Mouse (Mus musculus) heart, adult 2 months (tissue): ENCODE measurements around the gene Mertk. TPM values are rescaled to one million over a fixed set of nuclear protein-coding genes. Genes with fewer than 3 reads are reported as not detected.

ENCODE experiments used
- DNase-seq, 2 experiments: peaks; one replicate each; pipeline ENCODE4 v3.0.0; 2021
- H3K27ac ChIP-seq: fragments of 200-600 bp; 2 replicates; pipeline ENCODE4 v1.8.1; 2022
- H3K27me3 ChIP-seq: fragments of 200-500 bp; 2 replicates; pipeline ENCODE4 v1.6.1; 2012; ENCODE audit warnings: mild to moderate bottlenecking, low read length, inconsistent platforms, mixed read lengths; ENCODE audit not compliant: control insufficient read depth, insufficient read depth
- H3K36me3 ChIP-seq: fragments of 200-500 bp; 2 replicates; pipeline ENCODE4 v1.6.1; 2012; ENCODE audit warnings: low read length, inconsistent platforms; ENCODE audit not compliant: control insufficient read depth, insufficient read depth
- H3K4me1 ChIP-seq: fragments of 200-500 bp; 2 replicates; pipeline ENCODE4 v1.6.1; 2011; ENCODE audit warnings: low read length; ENCODE audit not compliant: control insufficient read depth, insufficient read depth
- H3K4me3 ChIP-seq: fragments of 200-600 bp; 2 replicates; pipeline ENCODE4 v1.8.1; 2022
- H3K79me2 ChIP-seq: fragments of 200-500 bp; replicated peaks from 2 replicates; pipeline ENCODE4 v1.6.1; 2012; ENCODE audit warnings: mild to moderate bottlenecking, inconsistent platforms, low read length, moderate library complexity, mixed read lengths; ENCODE audit not compliant: control insufficient read depth, insufficient read depth
- H3K9ac ChIP-seq: fragments of 200-500 bp; 2 replicates; pipeline ENCODE4 v1.6.1; 2012; ENCODE audit warnings: low read depth, mild to moderate bottlenecking, control low read depth, inconsistent platforms, low read length, mixed read lengths
- CTCF ChIP-seq: fragments of 200-600 bp; IDR thresholded peaks from 2 replicates; pipeline ENCODE4 v1.8.1; 2022; ENCODE audit warnings: antibody characterized with exemption, mild to moderate bottlenecking, moderate library complexity
- EP300 ChIP-seq: fragments of 200-500 bp; IDR thresholded peaks from 2 replicates; pipeline ENCODE4 v1.6.1; 2011; ENCODE audit warnings: low read depth, low read length, control low read depth; ENCODE audit not compliant: insufficient read depth
- POLR2A ChIP-seq: fragments of 200-500 bp; IDR thresholded peaks from 2 replicates; pipeline ENCODE4 v1.6.1; 2011; ENCODE audit warnings: mild to moderate bottlenecking, low read depth, low read length, control low read depth; ENCODE audit not compliant: insufficient read depth
- WGBS: fragments of 180-500 bp; shearing (Covaris S2); methylation state at CpG from one replicate; pipeline ENCODE4 v1.1.7; 2018; 5-methylcytosine and 5-hydroxymethylcytosine counted together
- intact Hi-C: fragments of 180-260 bp; cut with DNase I; formaldehyde crosslinking; loops from one replicate; pipeline ENCODE4 v1.15.1; 2025
- polyA plus RNA-seq: library from polyadenylated mRNA; depleted of rRNA; stranded (reverse); fragments of >200 nt; gene quantifications from 2 replicates; pipeline ENCODE4 v1.2.3, GENCODE M21; 2012; rRNA removed
- total RNA-seq, 2 experiments: library from RNA; stranded (reverse); gene quantifications; 2 replicates each; pipeline ENCODE4 v1.2.3; 2021

Gene Mertk
- total and polyA plus RNA-seq, 3 experiments, result 2.5 to 6.5 (median 4.0) TPM

DNA sequence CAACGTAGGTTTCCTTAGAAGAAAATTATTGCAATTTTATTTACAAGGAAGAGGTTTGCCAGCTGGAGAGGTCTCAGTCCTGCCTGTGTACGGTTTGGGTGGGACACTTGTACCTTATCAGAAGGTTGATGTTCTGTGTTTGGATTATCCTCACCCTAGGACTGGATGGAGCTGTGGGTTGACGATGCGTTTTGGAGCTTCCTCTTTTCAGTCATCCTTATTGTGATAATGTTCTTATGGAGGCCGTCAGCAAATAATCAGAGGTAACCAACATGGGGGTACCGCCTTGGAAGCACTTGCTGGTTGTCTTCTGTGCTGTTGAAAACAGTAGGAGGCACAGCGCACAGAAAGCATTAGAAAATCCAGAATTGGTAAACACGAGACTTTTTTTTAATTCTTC, 143.7 kb downstream of the Mertk start:
- no peaks in the 10 kb centered on the region; the same call in 1 of the 2 replicates for H3K36me3 ChIP-seq
- WGBS, result 80% methylated on average over 8 of the region's 8 CpGs

DNA sequence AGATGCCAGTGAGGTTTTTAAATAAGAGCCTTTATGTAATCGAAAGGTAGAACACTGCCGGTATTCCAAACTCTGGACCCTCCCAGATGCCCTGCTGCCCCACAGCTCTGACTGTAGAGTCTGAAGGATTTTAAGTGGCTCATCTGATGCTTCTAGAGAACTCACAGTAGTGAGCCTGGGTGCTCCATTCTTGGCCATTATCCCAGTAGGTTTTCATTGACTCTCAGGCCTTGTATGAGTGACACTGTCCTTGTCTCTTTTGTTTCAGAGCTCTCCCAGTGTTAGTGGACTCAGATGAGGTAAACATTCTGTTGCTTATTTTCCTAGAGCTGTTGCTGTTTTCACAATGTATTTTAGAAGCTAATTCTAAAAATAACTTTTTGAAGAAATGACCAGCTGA, 151.3 kb downstream of the Mertk start:
- Histone ChIP-seq H3K27me3 (no peaks in the 10 kb centered on the region), H3K9ac (no peak overlapping the region), H3K27ac (no peak overlapping the region), H3K79me2 (no peaks in the 10 kb centered on the region), H3K4me1 (no peaks in the 10 kb centered on the region), H3K36me3 (no peaks in the 10 kb centered on the region; the same call in 1 of the 2 replicates), H3K4me3 (no peak overlapping the region)
- WGBS, result 79% methylated on average over 2 of the region's 2 CpGs
- TF ChIP-seq POLR2A, result no peak
- no peak for TF ChIP-seq EP300
- no peak for TF ChIP-seq CTCF
- DNase-seq, result no peak
- intact Hi-C loops, result no loop called here

More for the DNA sequence above, 143.7 kb downstream of the Mertk start:
- no peak overlapping the region for H3K4me3 ChIP-seq
- no peaks in the 10 kb centered on the region for H3K4me1 ChIP-seq
- no peaks in the 10 kb centered on the region for H3K27me3 ChIP-seq
- H3K79me2 ChIP-seq, result no peaks in the 10 kb centered on the region
- intact Hi-C loops, result no loop called here
- no peak for DNase-seq
- H3K27ac ChIP-seq, result no peak overlapping the region
- TF ChIP-seq CTCF, result no peak
- TF ChIP-seq EP300, result no peak
- TF ChIP-seq POLR2A, result no peak
- no peak overlapping the region for H3K9ac ChIP-seq

Other genes with a start within 250 kb of the Mertk start
- not detected for gene Spdye4c, start 107.7 kb upstream of the Mertk start, total RNA-seq
- not detected in 2 replicates for gene Spdye4c, start 107.7 kb upstream of the Mertk start, polyA plus RNA-seq
- 10 to 100 TPM; 39.4 to 45.5 TPM for gene Anapc1, start 11.6 kb upstream of the Mertk start, total RNA-seq
- gene Anapc1, start 11.6 kb upstream of the Mertk start, polyA plus RNA-seq, result 31.0 and 33.4 TPM in 2 replicates
- gene Tmem87b, start 119.2 kb downstream of the Mertk start, total RNA-seq, result 10 to 100 TPM; 20.8 to 21.6 TPM
- gene Tmem87b, start 119.2 kb downstream of the Mertk start, polyA plus RNA-seq, result 9.5 and 19.5 TPM in 2 replicates
- gene Fbln7, start 164.0 kb downstream of the Mertk start, total RNA-seq, result under 1 TPM; 0.50 to 0.61 TPM
- gene Fbln7, start 164.0 kb downstream of the Mertk start, polyA plus RNA-seq, result 0.61 and 1.3 TPM in 2 replicates
- 1 to 10 TPM; 5.9 to 8.3 TPM for gene Zc3h8, start 245.1 kb downstream of the Mertk start, total RNA-seq
- gene Zc3h8, start 245.1 kb downstream of the Mertk start, polyA plus RNA-seq, result 1.6 and 4.1 TPM in 2 replicates